Mouse (Mus musculus): ENCODE results near the gene 1700088E04Rik. TPM values are rescaled to one million over a fixed set of nuclear protein-coding genes. Genes with fewer than 3 reads are reported as not detected.

Gene 1700088E04Rik
- polyA plus RNA-seq, 2 experiments, result 0.46 to 0.93 TPM

DNA sequence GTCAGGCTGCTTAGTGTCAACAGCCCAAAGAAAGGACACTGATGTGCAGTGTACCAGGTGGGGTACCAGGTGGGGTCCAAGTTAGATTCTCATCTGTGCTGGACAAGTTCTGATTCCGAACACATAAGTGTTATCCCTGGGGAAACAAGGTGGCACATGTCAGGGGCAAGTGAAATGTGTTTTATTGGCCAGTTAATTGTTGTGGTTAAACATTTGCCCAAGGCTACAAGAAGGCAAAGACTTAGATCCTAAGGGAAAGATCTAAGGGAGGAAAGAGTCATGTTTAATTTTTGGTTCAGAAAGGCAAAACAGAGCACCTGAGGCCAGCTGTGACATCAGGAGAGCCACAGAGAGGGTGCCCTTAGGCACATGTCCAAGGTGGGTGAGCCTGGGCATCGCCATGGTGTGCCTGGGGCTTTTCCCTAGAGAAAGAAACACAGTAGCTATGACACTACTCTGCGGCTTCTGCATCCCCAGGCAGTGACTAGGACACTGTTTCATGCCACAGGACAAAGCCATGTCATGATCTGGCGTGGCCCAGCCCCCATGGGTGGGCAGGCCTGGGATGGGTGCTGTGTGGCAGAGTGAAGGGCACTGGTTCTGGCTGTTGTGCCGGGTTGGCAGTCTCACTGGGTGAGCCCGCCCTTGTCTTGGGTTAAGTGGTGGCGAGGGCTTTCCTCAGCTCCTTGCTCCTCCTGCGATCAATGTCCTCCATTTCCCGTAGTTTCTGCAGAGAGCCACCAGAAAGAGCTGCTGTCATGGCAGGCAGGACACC, 6.4 kb downstream of the 1700088E04Rik start:
- Histone ChIP-seq H3K27ac (no peak overlapping the region), H3K9me3 (ENCODE audit: control insufficient read depth, low read length) (no peaks in the 10 kb centered on the region), H3K4me3 (ENCODE audit: insufficient read depth in 1 of 2, low read depth in 2 of 2, low read length in 2 of 2) (no peak overlapping the region), H3K4me2 (ENCODE audit: low read depth) (no peak overlapping the region), H3K27me3 (ENCODE audit: control insufficient read depth, insufficient read depth, low read length) (no peaks in the 10 kb centered on the region), H3K36me3 (replicated peaks; ENCODE audit: control insufficient read depth, insufficient read depth, low read depth) (no peaks in the 10 kb centered on the region), H3K4me1 (replicated peaks; ENCODE audit: control insufficient read depth in 2 of 2, insufficient read depth in 2 of 2, low read length in 1 of 2) (no peaks in the 10 kb centered on the region), H3K9ac (replicated peaks) (no peak overlapping the region)
- TF ChIP-seq EP300 (IDR thresholded peaks at IDR 0.05; ENCODE audit: low read depth) (no peak), CTCF (IDR thresholded peaks at IDR 0.05; ENCODE audit: low read depth) (no peak)
- DNase-seq (ENCODE audit: low read depth in 3 of 3, low spot score in 3 of 3), result no peak
- WGBS (ENCODE audit: insufficient replicate concordance), result 62% methylated on average over 9 of the region's 9 CpGs
- no peak for ATAC-seq (ENCODE audit: insufficient read depth)

DNA sequence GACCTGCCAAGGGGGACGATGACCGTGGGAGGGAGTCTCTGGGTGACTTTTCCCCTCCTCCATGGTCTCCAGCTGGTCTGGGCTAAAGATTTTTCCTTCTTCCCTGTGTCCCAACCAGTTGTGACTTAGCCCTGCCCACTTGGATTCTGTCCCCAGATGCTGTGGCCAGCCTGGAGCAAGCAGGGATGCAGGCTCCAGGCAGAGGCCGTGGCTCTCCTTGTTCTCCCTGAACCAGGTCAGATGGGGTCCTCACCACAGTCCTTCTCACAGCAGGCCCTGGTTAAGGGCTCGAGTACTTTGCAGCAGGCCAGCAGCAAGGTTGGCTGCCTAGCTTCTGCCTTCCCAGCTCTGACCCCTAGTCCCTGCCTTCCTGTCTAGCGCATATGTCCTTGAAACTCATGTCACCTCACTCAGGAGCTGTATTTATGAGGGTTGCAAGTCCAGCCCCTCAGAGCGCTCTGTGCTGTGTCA, 7.8 kb downstream of the 1700088E04Rik start:
- Histone ChIP-seq H3K4me3 (ENCODE audit: insufficient read depth in 1 of 2, low read depth in 2 of 2, low read length in 2 of 2) (no peak overlapping the region), H3K36me3 (replicated peaks; ENCODE audit: control insufficient read depth, insufficient read depth, low read depth) (no peaks in the 10 kb centered on the region), H3K9ac (replicated peaks) (no peak overlapping the region), H3K27me3 (ENCODE audit: control insufficient read depth, insufficient read depth, low read length) (no peaks in the 10 kb centered on the region), H3K9me3 (ENCODE audit: control insufficient read depth, low read length) (no peaks in the 10 kb centered on the region), H3K4me2 (ENCODE audit: low read depth) (no peak overlapping the region), H3K4me1 (replicated peaks; ENCODE audit: control insufficient read depth in 2 of 2, insufficient read depth in 2 of 2, low read length in 1 of 2) (no peaks in the 10 kb centered on the region), H3K27ac (no peak overlapping the region)
- no peak for DNase-seq (ENCODE audit: low read depth in 3 of 3, low spot score in 3 of 3)
- no peak for ATAC-seq (ENCODE audit: insufficient read depth)
- 70% methylated on average over 6 of the region's 6 CpGs for WGBS (ENCODE audit: insufficient replicate concordance)
- TF ChIP-seq CTCF (IDR thresholded peaks at IDR 0.05; ENCODE audit: low read depth) (no peak), EP300 (IDR thresholded peaks at IDR 0.05; ENCODE audit: low read depth) (no peak)

DNA sequence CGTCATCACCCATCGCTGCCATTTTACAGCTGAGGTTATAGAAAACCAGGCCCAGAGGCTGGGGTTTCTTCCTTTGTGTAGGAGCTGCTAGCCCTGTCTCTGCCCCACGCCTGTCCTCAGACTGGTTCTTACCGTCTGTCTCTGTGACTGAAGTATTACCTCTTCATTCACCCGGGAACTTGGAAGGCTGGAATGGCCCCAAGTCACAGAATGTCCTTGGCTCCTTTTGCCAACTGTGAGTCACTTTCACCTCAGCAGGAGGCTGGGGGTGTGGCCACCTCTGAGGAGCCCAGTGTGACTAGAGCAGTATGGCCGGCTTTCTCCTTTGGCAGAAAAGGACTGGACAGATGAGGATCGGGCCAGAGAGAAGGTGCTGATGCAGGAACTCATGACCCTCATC, 9.6 kb downstream of the 1700088E04Rik start:
- no peak overlapping the region for H3K27ac ChIP-seq
- ATAC-seq (ENCODE audit: insufficient read depth) (no peak), DNase-seq (ENCODE audit: low read depth in 3 of 3, low spot score in 3 of 3) (no peak)
- no peak overlapping the region for H3K9ac ChIP-seq (replicated peaks)
- H3K27me3 ChIP-seq (ENCODE audit: control insufficient read depth, insufficient read depth, low read length), result no peaks in the 10 kb centered on the region
- H3K4me3 ChIP-seq (ENCODE audit: insufficient read depth in 1 of 2, low read depth in 2 of 2, low read length in 2 of 2), result no peak overlapping the region
- H3K9me3 ChIP-seq (ENCODE audit: control insufficient read depth, low read length), result no peaks in the 10 kb centered on the region
- H3K4me1 ChIP-seq (replicated peaks; ENCODE audit: control insufficient read depth in 2 of 2, insufficient read depth in 2 of 2, low read length in 1 of 2), result no peaks in the 10 kb centered on the region
- WGBS (ENCODE audit: insufficient replicate concordance), result 75% methylated on average over 7 of the region's 7 CpGs
- no peak overlapping the region for H3K4me2 ChIP-seq (ENCODE audit: low read depth)
- H3K36me3 ChIP-seq (replicated peaks; ENCODE audit: control insufficient read depth, insufficient read depth, low read depth), result no peaks in the 10 kb centered on the region
- TF ChIP-seq EP300 (IDR thresholded peaks at IDR 0.05; ENCODE audit: low read depth) (no peak), CTCF (IDR thresholded peaks at IDR 0.05; ENCODE audit: low read depth) (no peak)

DNA sequence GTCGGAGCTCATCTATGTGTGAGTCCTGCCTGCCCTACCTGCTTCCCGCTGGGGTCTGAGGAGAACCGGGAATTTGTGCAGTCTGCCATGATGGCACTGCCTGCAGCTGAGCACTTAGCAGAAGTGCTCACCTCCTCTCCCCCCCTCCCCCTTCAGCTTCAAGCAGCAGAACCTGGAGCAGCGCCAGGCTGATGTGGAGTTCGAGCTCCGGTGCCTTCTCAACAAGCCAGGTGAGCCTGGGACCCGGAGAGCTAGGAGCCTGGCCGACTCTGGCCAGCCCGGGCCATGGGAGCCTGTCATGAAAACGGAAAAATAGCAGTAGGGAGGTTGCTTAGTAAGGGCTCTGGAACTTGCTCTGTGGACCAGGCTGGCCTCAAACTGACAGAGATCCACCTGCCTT, 10.3 kb downstream of the 1700088E04Rik start:
- Histone ChIP-seq H3K9ac (replicated peaks) (no peak overlapping the region), H3K36me3 (replicated peaks; ENCODE audit: control insufficient read depth, insufficient read depth, low read depth) (no peaks in the 10 kb centered on the region), H3K4me1 (replicated peaks; ENCODE audit: control insufficient read depth in 2 of 2, insufficient read depth in 2 of 2, low read length in 1 of 2) (no peaks in the 10 kb centered on the region), H3K4me2 (ENCODE audit: low read depth) (no peak overlapping the region), H3K27me3 (ENCODE audit: control insufficient read depth, insufficient read depth, low read length) (no peaks in the 10 kb centered on the region), H3K9me3 (ENCODE audit: control insufficient read depth, low read length) (no peaks in the 10 kb centered on the region), H3K27ac (no peak overlapping the region), H3K4me3 (ENCODE audit: insufficient read depth in 1 of 2, low read depth in 2 of 2, low read length in 2 of 2) (no peak overlapping the region)
- WGBS (ENCODE audit: insufficient replicate concordance), result 82% methylated on average over 10 of the region's 10 CpGs
- no peak for ATAC-seq (ENCODE audit: insufficient read depth)
- TF ChIP-seq CTCF (IDR thresholded peaks at IDR 0.05; ENCODE audit: low read depth), result no peak
- no peak for TF ChIP-seq EP300 (IDR thresholded peaks at IDR 0.05; ENCODE audit: low read depth)
- DNase-seq (ENCODE audit: low read depth in 3 of 3, low spot score in 3 of 3), result no peak

DNA sequence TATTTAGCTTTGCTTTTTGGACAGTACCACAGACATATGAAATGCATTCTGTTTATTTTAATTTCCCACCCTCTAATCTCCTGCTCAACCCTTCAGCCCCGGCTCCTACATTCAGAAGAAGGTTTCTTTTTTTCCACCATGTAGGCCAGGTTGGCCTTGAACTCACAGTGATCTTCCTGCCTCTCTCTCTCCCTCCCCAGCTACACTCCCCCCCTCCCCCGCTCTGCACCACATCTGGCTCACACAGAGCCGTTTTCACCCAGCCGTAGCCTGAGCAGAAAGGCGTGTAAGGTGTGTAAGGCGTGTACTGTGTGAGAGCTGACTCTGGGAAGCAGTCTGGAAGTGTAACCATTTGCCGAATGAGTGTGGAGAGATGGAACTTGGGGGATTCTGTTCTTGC, 11.7 kb downstream of the 1700088E04Rik start:
- no peaks in the 10 kb centered on the region for H3K36me3 ChIP-seq (replicated peaks; ENCODE audit: control insufficient read depth, insufficient read depth, low read depth)
- H3K4me3 ChIP-seq (ENCODE audit: insufficient read depth in 1 of 2, low read depth in 2 of 2, low read length in 2 of 2), result no peak overlapping the region
- DNase-seq (ENCODE audit: low read depth in 3 of 3, low spot score in 3 of 3) (no peak), ATAC-seq (ENCODE audit: insufficient read depth) (no peak)
- WGBS (ENCODE audit: insufficient replicate concordance), result 70% methylated on average over 7 of the region's 7 CpGs
- H3K27me3 ChIP-seq (ENCODE audit: control insufficient read depth, insufficient read depth, low read length), result no peaks in the 10 kb centered on the region
- TF ChIP-seq CTCF (IDR thresholded peaks at IDR 0.05; ENCODE audit: low read depth), result no peak
- no peak for TF ChIP-seq EP300 (IDR thresholded peaks at IDR 0.05; ENCODE audit: low read depth)
- H3K4me2 ChIP-seq (ENCODE audit: low read depth), result no peak overlapping the region
- H3K4me1 ChIP-seq (replicated peaks; ENCODE audit: control insufficient read depth in 2 of 2, insufficient read depth in 2 of 2, low read length in 1 of 2), result no peaks in the 10 kb centered on the region
- no peaks in the 10 kb centered on the region for H3K9me3 ChIP-seq (ENCODE audit: control insufficient read depth, low read length)
- no peak overlapping the region for H3K27ac ChIP-seq
- no peak overlapping the region for H3K9ac ChIP-seq (replicated peaks)
